Mouse (Mus musculus): Measurements from ENCODE around the gene Olfr551.
"Not testable (repeated sequence)": the region's sequence is repeated elsewhere in the genome, so short reads cannot be mapped to it uniquely, and the experiment has no call there.

Gene Olfr551

GRCm38 (mm10) chr7:102591786-102592185 lies at the start of gene Olfr551:
TSS of gene Olfr551 (minus strand) at chr7:102591886.
- no peak for DNase-seq (ENCODE audit: low spot score in 2 of 2)

- DNase-seq (ENCODE audit: low spot score in 2 of 2) = no peak
Measured at GRCm38 (mm10) chr7:102638132-102638531, 46.4 kb upstream of the Olfr551 start, which contains the start of gene Olfr554. TSS of gene Olfr554 (plus strand) at chr7:102638432.

GRCm38 (mm10) chr7:102636665-102637064 lies 45.0 kb upstream of the Olfr551 start:
- DNase-seq (ENCODE audit: low spot score in 2 of 2) = peak in 1 of 2 experiments; percentile 6

GRCm38 (mm10) chr7:102620368-102620767 lies 28.7 kb upstream of the Olfr551 start:
- not testable (repeated sequence) for DNase-seq (ENCODE audit: low spot score in 2 of 2)

GRCm38 (mm10) chr7:102619608-102620007 lies 27.9 kb upstream of the Olfr551 start:
- no peak for DNase-seq (ENCODE audit: low spot score in 2 of 2)

- no peak for DNase-seq (ENCODE audit: low spot score in 2 of 2)
Measured at GRCm38 (mm10) chr7:102618118-102618517, 26.4 kb upstream of the Olfr551 start, which contains the start of gene Olfr553. TSS of gene Olfr553 (minus strand) at chr7:102618218.

GRCm38 (mm10) chr7:102597378-102598031 lies 5.8 kb upstream of the Olfr551 start, which contains the start of gene Olfr552:
TSS of gene Olfr552 (plus strand) at chr7:102597770.
- DNase-seq (ENCODE audit: low spot score in 2 of 2) = no peak

- no peak for DNase-seq (ENCODE audit: low spot score in 2 of 2)
Measured at GRCm38 (mm10) chr7:102575998-102576397, 15.7 kb downstream of the Olfr551 start.

GRCm38 (mm10) chr7:102573174-102573830 lies 18.4 kb downstream of the Olfr551 start:
- DNase-seq (ENCODE audit: low spot score in 2 of 2) = no peak

GRCm38 (mm10) chr7:102571142-102571541 lies 20.5 kb downstream of the Olfr551 start, which contains the start of gene Olfr550:
TSS of gene Olfr550 (plus strand) at chr7:102571442.
- DNase-seq (ENCODE audit: low spot score in 2 of 2) = no peak

GRCm38 (mm10) chr7:102566219-102566618 lies 25.5 kb downstream of the Olfr551 start:
- no peak for DNase-seq (ENCODE audit: low spot score in 2 of 2)

GRCm38 (mm10) chr7:102564999-102565997 lies 26.4 kb downstream of the Olfr551 start, which contains the start of gene Trim21:
TSS of gene Trim21 (minus strand) at chr7:102565486.
- peak in 1 of 2 experiments; percentile 37 for DNase-seq (ENCODE audit: low spot score in 2 of 2)

GRCm38 (mm10) chr7:102553279-102553678 lies 38.4 kb downstream of the Olfr551 start:
- no peak for DNase-seq (ENCODE audit: low spot score in 2 of 2)

GRCm38 (mm10) chr7:102549570-102549969 lies 42.1 kb downstream of the Olfr551 start, which contains the start of gene Olfr549:
TSS of gene Olfr549 (plus strand) at chr7:102549870.
- no peak for DNase-seq (ENCODE audit: low spot score in 2 of 2)

GRCm38 (mm10) chr7:102541251-102541650 lies 50.4 kb downstream of the Olfr551 start:
- DNase-seq (ENCODE audit: low spot score in 2 of 2) = no peak

GRCm38 (mm10) chr7:102540596-102540995 lies 51.1 kb downstream of the Olfr551 start, which contains the start of gene Olfr548-ps1:
TSS of gene Olfr548-ps1 (plus strand) at chr7:102540896.
- DNase-seq (ENCODE audit: low spot score in 2 of 2) = no peak

- no peak for DNase-seq (ENCODE audit: low spot score in 2 of 2)
Measured at GRCm38 (mm10) chr7:102534449-102534848, 57.2 kb downstream of the Olfr551 start, which contains the start of gene Olfr547. TSS of gene Olfr547 (plus strand) at chr7:102534749.

Measured in frontal cortex, postnatal 25 days (tissue).